Mouse (Mus musculus) 416B (cell line): Measurements from ENCODE around the gene Slc22a17.

Experiments
- DNase-seq: peaks from one replicate; pipeline ENCODE4 v3.0.0; 2011; ENCODE audit warnings: low read depth

Slc22a17 gene

DNA sequence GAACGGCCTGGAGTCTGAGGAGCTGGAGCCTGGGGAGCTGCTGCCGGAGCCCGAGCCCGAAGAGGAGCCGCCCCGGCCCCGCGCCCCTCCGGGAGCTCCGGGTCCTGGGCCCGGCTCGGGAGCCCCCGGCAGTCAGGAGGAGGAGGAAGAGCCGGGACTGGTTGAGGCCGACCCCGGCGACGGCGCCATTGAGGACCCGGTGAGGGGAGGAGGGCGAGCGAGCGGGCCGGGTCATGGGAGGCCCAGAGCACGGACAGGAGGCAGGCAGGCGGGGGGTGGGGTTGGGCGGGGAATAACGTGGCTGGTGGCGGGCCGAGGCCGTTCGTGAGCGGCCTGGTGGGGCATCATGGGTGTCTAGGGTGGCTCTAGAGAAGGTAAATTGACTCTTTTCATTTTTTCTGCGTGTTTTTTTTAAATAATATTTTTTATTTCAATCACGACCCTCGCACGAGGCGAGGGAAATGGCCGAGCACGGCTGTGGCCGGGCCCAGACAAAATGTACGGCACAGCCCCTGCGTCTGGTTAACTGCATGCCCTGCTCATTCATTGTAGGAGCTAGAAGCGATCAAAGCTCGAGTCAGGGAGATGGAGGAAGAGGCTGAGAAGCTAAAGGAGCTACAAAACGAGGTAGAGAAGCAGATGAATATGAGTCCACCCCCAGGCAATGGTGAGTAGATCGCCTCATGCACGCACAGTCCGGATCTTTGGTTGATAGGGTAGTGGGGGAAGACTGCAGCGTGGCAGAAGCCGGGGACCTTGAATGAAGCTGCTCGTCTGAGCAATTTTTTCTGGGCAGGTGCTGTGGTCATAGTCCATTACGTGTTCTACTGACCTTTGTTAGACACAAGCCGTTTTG is 18.4 kb downstream of the Slc22a17 start:
- peak; percentile 67 for DNase-seq

DNA sequence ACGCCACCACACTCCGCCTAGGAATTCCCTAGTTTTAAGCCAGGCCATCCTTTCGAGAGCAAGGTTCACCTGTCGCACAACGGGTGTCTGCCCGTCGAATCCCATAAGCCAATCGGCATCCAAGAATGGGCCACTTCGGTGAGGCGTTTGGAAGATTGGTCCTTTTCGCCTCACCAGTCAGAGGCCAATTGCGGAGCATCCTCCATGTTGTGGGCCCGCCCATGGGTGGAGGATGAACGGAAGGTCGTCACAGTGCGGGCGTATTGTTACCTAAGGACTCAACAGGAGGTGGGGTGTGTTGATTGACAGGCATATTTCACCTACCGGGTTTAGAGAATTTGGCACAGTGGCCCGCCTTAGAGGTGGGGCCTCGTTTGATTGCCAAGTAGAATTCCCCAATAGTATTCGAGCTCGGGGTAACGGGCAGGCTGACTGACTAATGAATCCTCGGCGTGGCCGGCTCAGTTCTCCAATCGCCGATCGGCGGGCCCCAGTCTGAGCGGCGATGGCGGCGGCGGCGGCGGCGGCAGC is 19.2 kb downstream of the Slc22a17 start:
- DNase-seq, result peak; percentile 100

DNA sequence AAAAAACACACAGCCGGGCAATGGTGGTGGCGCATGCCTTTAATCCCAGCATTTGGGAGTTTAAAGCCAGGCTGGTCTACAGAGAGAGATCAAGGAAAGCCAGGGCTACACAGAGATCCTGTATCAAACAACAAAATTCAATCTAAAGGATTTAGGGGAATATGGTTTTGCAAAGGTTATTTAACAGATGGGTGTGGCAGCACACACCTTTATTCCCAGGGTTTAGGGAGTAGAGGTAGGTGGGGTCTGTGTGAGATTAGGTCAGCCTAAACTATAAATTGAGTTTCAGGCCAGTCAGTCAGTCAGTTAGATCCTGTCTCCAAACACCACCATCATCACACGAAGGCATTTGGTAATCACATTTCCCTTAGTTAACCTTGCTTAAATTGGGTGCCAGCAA is 20.7 kb downstream of the Slc22a17 start, which contains the start of gene Pabpn1:
TSS of gene Pabpn1 (plus strand) at position 301 of the 400 bp plus-strand sequence.
- DNase-seq, result no peak

DNA sequence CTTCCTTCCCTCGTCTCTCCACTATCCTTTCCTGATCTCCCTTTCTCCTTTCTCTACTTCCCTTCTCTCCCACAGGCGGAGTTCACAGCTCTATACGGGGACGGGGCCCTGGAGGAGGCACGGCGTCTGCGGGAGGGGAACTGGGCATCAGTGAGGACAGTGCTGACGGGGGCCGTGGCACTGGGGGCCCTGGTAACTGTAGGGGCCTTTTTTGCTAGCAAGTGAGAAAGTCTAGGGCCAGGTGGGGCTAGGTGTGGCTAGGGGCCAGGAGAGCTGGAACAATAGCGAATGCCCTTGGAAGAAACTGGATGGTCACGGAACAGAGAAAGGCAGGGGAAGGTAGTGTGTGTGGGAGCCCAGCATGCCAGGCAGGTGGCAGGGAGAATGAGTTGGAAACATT is 27.6 kb downstream of the Slc22a17 start:
- DNase-seq, result no peak

DNA sequence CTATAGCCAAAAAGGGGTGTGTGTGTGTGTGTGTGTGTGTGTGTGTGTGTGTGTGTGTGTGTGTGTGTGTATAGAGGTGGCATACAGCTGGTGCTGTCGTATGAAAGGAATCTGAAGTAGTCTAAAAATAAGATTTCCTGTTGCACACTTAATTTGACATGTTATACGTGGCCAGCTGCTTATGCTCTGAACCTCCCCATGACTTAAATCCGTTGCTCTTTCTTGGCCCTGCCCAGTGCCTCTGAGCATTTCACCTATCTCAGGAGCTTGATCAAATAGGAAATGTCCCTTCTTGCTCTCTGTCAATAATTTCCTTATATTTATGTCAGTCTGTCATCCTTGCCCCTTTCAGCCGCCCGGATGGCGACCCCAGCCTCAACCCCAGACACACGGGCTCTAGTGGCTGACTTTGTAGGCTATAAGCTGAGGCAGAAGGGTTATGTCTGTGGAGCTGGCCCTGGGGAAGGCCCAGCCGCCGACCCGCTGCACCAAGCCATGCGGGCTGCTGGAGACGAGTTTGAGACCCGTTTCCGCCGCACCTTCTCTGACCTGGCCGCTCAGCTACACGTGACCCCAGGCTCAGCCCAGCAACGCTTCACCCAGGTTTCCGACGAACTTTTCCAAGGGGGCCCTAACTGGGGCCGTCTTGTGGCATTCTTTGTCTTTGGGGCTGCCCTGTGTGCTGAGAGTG is 28.8 kb downstream of the Slc22a17 start:
- peak; percentile 10 for DNase-seq

DNA sequence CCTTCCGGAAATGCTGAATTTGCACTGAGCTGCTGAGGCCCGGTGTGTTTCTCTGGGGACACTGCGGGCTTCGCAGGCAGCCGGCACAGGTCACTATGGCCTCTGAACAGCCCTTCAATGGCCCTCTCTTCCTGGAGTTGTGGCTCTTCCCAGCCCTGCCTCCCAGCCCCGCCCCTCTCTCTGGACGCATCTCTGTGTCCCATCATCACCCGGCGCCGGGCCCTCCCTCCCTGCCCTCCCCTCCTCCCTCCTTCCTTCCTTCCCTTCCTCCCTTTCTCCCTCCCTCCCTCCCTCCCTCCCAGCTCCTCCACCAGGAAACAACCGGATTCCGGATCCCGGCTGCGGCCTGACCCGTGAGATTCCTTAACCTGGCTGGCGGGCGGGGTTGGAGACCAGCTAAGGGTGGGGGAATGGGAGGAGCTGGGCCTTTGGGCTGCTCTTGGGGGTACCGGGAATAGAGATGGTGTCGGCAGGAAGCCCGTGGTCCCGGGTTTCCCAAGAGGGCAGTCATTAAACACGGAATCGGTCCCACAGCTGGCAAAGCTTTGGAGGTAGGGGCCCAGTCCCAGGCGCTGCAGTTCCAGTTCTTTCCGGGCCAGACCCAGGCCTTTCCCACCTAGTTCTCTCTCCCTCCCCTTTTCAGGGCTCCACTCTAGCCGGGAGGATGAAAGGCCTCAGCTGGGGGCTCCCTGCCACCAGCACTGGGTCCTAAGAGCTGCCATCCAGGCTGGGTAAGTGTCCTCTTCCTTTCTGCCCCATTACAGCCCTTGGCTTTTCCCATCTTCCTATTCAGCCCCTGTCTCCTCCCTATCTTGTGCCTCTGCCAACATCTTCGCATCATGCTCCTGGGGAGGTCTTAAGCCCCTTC is 29.5 kb downstream of the Slc22a17 start, which contains the start of the genes Bcl2l2 and Gm20521:
TSS of gene Bcl2l2 (plus strand) at position 224 of the 868 bp plus-strand sequence.
TSS of gene Gm20521 (plus strand) at position 288 of the 868 bp plus-strand sequence.
- peak; percentile 89 for DNase-seq

DNA sequence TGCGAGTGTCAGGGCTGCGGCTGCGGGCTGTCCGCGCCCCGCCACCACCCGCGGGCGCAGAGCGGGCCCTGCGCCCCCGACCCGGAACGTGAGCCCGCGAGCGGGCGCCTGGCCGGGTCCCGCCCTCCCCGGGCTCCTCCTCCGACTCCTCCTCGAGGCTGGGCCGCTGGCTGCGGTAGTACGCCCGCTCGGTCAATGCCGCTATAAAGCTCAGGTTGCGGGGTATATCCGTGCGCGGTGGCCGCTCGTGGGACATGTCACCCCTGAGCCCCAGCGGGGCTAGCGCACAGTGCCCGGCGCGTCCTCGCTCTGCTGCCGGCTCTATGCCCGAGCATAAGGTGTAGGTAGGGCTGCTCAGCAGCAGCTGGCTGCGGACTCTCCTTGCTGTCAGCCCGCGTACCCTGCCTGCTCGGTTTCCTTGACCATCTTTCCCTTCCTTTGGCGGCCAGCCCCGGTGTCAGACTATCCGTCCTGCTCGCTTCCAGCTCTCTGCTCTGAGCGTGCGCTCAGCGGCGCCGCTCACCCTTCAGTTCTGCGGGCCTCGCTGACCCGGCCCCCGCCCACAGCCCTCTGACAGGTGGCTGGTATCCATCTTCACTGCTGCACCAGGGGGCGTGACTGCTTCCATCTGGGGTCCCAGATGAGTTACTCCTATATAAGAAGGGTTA is 35.8 kb downstream of the Slc22a17 start, which contains the start of gene Ppp1r3e:
TSS of gene Ppp1r3e (minus strand) at position 503 of the 668 bp plus-strand sequence.
- peak; percentile 69 for DNase-seq

DNA sequence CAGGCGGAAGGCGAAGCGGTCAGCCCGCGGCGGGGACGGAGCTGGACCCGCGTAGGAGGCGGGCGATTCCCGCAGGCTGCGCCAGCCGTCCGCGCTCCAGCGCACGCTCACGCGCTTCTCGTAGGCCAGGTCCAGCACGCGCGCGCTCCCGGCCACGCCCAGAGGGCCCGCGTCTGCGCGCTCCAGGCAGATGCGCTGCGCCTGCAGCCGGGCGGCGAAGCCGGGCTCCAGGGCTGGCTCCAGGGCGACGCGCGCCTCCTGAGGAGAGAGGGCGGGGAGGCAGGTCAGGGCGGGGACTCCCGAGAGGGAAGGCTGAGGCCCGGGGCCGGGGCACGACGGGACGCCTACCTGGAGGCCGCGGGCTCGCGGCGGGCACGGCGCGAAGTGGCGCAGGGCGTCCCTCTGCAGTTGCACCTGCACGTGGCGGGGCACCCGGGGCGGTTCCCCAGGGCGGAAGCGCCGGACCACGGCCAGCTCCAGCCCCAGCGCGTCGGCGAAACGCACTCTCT is 36.3 kb downstream of the Slc22a17 start:
- peak; percentile 90 for DNase-seq

DNA sequence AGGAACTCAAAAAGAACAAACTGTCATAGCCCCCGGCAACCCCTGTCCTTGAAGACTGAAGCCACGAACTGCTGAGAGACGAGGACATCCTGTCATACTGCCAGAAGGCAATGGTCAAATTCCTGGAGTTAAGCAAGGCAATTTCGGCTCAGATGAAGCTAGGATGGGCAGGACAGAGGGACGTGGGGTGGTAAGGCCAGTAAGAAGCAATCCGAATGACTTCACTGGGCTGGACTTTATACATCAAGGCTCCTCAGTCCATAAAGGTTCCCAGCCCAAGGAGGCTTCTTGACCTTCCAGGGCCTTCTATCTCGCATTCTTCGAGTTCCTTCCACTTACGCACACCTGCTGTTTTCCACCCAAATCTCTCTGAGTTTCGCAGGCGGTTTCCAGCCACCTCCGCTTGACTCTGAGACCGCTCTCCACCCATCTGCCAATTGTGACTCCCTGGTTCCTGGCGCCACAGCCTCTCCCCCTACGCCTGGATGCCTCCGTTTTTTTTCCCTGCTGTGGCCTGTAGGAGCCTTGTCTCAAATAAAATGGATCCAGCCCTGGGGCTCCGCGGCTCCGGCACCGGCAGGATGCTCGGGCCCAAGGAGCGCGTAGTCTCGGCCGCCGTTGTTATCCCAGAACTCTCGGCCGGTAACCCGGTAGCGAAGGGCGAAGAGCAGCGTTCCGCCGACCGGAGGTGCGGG is 36.9 kb downstream of the Slc22a17 start:
- peak; percentile 52 for DNase-seq

DNA sequence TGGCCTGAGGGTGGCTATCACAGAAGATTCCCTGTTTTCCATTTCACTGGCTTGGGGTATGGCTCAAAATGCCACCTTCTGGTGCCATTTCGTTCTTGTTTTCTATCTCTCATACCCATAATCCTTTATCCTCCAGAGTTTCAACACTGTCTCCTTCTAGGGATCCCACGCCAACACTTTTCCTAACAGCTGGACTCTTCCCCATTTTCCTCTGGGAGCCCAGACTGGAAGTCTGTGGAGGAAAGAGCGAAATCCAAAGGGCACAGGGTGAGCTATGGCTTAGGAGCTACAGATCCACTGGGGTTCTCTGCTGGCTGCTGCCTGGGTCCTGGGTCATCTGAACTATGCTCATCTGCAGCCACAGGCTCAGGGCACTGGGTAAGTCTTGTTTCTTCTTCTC is 38.8 kb downstream of the Slc22a17 start:
- no peak for DNase-seq

DNA sequence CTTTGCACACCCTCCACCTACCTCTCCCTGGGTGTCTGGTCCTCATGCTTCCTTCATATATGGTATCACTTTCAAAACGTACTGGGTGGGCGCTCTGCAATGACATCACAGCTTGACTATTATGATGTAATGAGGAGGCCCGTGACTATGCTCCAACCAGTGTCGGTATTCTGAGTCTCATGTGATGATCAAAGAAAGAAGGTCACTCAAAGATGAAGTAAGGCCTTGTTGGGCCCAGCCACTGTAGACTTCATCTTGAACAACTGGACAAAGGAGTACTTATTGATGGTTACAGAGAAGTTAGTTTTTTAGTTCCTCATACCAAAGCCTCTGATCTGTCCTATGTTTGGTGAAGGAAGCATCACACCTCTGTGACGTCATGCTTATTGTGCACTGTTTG is 42.1 kb downstream of the Slc22a17 start, which contains the start of gene Homez:
TSS of gene Homez (minus strand) at position 101 of the 400 bp plus-strand sequence.
- no peak for DNase-seq

DNA sequence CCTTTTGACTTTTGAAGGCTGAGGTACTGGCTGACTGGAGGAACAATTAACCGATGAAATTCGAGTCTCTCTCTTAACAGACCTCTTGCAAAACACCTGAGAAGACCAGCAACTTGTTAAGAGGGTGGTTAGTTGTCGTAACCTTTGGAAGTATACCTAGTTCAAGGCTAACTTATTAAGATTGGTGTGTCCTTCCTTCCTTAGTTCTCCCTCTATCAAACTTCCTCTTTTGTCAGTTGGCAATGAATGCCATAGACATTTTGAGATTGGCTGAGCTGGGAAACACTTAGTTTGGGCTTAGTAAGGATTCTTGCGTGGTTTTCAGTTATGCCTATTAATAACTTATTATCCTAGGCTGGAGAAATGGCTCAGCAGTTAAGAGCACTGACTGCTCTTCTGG is 44.9 kb downstream of the Slc22a17 start:
- peak; percentile 54 for DNase-seq

DNA sequence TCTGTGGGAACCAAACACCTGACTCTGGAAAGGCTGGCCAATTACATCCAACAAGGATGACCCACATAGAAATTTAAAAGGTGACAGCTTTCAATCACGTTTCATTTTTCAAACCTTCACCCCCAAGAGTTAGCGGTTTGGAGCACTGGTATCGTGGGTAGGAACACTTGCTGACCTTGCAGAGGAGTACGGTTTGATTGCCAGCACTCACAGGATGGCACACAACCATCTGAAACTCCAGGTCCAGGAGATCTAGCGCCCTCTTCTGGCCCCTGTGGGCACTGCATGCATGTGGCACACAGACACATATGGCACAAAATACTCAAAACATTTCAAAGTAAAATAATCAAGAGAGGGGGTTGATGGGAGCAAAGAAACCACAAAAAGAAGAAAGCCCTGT is 46.0 kb downstream of the Slc22a17 start:
- DNase-seq, result peak; percentile 40

DNA sequence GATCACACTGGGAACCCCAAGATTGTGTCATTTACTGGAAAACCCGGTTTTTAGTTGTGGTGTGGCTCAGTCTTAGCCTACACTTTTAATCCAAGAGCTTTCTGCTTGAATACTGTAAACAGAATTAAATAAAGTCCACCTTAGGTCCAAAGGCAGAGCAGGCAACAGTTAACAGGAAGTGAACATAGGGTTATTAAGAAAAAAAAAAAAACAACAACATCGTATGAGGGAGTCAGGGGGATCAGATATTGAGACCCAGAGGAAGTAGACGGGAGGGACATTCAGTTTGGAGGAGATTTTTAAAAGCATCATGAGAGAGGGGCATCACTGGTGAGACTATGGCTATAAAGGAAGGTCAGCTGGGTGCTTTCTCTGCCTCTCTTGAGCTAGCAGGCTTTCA is 46.7 kb downstream of the Slc22a17 start:
- DNase-seq, result no peak

DNA sequence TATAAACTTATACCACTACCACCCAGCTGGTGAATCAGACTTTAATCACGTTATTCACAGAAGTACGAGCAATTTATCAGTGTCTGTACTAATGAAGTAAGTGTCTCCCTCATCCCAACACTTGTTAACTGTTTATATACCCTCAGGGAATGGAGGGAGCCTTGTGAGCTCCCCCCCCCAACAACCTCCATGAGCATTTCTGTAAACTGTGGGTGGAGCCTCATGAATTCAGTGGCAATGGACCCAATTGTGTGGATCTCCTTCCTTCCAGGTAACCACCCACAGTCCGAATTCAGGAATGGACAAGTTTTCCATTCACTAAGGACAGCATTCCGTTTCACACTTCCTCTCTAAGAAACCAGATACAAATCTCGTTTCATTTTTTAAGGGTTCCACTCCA is 47.3 kb downstream of the Slc22a17 start:
- no peak for DNase-seq

DNA sequence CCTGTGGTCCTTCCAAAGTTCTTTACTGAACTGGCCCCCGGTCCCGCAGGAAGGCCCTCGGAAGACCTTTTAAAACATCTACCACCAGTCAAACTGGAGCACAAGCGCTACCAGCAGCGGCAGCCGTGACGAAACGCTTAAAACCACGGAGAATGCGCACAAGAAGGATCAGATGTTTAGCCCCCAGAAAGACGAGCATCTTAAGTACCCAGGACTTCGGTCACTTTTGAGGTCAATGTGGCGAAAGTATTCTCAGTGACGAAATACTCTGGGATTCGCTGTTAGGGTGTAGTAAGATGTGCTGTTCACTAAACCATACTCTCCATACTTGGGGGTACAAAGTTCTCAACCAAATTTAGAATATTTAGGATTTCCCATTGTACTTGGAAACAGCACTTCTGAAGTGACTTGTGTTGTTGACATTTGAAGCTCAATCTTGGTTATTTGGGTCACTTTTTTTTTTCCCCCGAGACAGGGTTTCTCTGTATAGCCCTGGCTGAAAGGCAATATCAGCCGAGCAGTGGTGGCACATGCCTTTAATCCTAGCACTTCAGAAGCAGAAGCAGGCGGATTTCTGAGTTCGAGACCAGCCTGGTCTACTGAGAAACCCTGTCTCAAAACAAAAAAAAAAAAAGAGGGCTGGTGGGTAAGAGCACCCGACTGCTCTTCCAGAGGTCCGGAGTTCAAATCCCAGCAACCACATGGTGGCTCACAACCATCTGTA is 48.5 kb downstream of the Slc22a17 start:
- DNase-seq, result peak; percentile 88

DNA sequence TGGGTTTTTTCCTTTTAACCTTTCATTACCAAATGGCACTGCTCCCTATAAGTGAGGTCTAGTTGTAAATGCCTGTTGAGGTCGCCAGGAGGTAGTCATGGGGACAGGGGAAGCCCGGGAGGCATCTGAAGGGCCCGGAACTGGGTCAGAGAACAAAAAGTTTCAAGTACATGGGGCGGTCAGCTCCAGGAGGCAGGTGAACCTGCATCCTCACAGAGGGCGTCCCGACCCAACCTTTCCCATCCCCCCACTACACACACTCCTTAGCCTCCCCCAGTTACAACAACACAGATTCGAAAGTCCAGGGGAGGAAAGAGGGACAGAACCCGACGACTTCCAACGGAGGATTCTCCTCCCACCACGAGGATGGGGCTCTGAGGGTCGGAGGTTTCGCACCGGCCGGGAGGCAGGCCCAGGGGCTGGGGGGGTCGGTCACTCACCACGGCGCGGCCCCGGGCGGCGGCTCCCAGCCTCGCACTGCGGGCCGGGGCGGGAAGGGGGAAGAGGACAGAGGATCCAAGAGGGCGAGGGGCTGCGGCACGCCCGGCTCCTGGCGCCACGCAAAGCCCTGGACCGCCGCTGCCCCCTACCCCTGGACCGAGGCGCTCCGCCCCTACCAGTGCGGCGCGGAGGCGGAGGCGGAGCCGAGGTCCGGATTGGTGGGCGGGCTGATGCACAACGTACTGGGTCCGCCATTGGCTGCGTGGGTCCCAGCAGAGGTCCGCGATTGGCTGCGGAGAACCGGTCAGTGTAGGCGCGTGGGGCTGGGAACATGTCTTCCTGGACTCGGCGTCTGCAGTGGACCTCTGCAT is 49.2 kb downstream of the Slc22a17 start:
- peak; percentile 91 for DNase-seq

DNA sequence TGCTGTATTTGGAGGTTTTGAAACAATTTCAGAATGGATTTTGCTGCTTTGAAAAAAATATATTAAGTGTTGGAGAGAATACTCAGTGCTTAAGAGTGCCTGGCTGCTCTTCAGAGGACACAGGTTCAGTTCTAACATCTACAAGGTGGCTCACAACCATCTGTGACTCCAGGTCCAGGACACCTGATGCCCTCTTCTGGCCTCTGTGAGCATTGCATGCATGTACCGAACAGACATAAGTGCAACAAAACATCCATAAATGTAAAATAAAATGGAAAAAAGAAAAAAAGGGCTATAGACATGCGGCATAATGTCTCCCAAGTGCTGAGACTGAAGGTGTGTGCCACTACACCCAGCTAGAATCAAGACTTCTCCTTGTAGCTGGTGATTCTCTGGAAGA is 52.4 kb downstream of the Slc22a17 start:
- peak; percentile 66 for DNase-seq

DNA sequence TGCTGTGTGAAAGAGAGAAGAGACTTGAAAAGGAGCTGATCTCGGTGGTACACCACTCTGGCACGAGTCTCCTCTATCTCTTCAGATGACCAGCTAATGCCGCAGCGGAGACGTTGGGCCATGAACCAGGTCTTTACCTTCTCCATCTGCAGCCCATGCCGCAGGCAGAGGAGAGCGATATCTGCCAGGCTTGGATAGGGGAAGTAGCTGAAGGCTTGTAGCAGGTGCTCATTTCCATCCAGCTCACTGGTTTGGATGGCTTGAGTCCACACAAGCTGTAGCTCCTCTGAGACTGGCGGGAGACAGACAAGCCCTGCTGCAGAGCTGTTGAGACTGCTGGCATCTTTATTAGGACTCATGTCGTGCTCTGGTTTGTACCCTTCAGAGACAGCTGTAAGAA is 55.0 kb downstream of the Slc22a17 start:
- no peak for DNase-seq
